Mouse (Mus musculus) ES-E14 (cell line): ENCODE measurements around the gene Catsper4. TPM values are rescaled to one million over a fixed set of nuclear protein-coding genes. Genes with fewer than 3 reads are reported as not detected.
A peak's percentile ranks its signal among the peaks of the same experiment; 100 is the strongest.

Experiments
- DNase-seq: peaks from one replicate; pipeline ENCODE4 v3.0.0-alpha.2; 2013; ENCODE audit warnings: low read depth, low spot score
- H3K27ac ChIP-seq: 2 replicates; pipeline ENCODE4 v1.5.1; 2012; ENCODE audit warnings: low read depth, mild to moderate bottlenecking, low read length, moderate library complexity, mixed read lengths; ENCODE audit not compliant: poor library complexity, insufficient read depth, severe bottlenecking
- H3K36me3 ChIP-seq: 2 replicates; pipeline ENCODE4 v1.6.1; 2012; ENCODE audit warnings: mild to moderate bottlenecking, low read length, moderate library complexity, mixed read lengths; ENCODE audit not compliant: control insufficient read depth, poor library complexity, insufficient read depth, severe bottlenecking
- H3K4me1 ChIP-seq, 2 experiments: fragments of 150-350 bp in 1 of 2; sonication (generic) in 1 of 2; 2 replicates each; pipeline ENCODE4 v1.6.1; 2012; ENCODE audit warnings: low read length in 2 of 2, mild to moderate bottlenecking in 1 of 2, mixed read lengths in 1 of 2; ENCODE audit not compliant: control insufficient read depth in 2 of 2, insufficient read depth in 2 of 2, poor library complexity in 1 of 2
- H3K4me3 ChIP-seq, 2 experiments: fragments of 150-350 bp in 1 of 2; sonication (generic) in 1 of 2; 2 replicates each; pipeline ENCODE4 v1.5.1; 2012; ENCODE audit warnings: low read length in 2 of 2, low read depth in 1 of 2, mild to moderate bottlenecking in 1 of 2, mixed read lengths in 1 of 2; ENCODE audit not compliant: insufficient read depth in 1 of 2, poor library complexity in 1 of 2, severe bottlenecking in 1 of 2
- H3K9ac ChIP-seq: 2 replicates; pipeline ENCODE4 v1.6.1; 2012; ENCODE audit warnings: low read depth, mild to moderate bottlenecking, low read length, mixed read lengths; ENCODE audit not compliant: poor library complexity, insufficient read depth, severe bottlenecking
- H3K9me3 ChIP-seq: fragments of 150-350 bp; sonication (generic); 2 replicates; pipeline ENCODE4 v1.6.1; 2012; ENCODE audit warnings: low read depth, mild to moderate bottlenecking, low read length; ENCODE audit not compliant: control insufficient read depth, insufficient read depth
- CHD2 ChIP-seq: IDR thresholded peaks from 2 replicates; pipeline ENCODE4 v1.6.1; 2014; ENCODE audit warnings: mild to moderate bottlenecking, low read depth, low read length, inconsistent platforms
- HCFC1 ChIP-seq: IDR thresholded peaks from 2 replicates; pipeline ENCODE4 v1.6.1; 2012; ENCODE audit warnings: low read length, inconsistent platforms, borderline replicate concordance; ENCODE audit not compliant: insufficient read depth
- MAFK ChIP-seq: IDR thresholded peaks from 2 replicates; pipeline ENCODE4 v1.6.1; 2014; ENCODE audit warnings: mild to moderate bottlenecking, low read depth, low read length, inconsistent platforms; ENCODE audit not compliant: insufficient read depth
- ZC3H11A ChIP-seq: IDR thresholded peaks from 2 replicates; pipeline ENCODE4 v1.6.1; 2012; ENCODE audit warnings: low read depth, mild to moderate bottlenecking, inconsistent platforms, low read length, borderline replicate concordance
- ZNF384 ChIP-seq: IDR thresholded peaks from 2 replicates; pipeline ENCODE4 v1.6.1; 2012; ENCODE audit warnings: low read depth, low read length, inconsistent platforms
- in situ Hi-C, 2 experiments: fragments of 600-800 bp; cut with MboI; formaldehyde crosslinking; loops; one replicate each; pipeline ENCODE4 v1.15.1; 2025; ENCODE audit warnings: low sequenced_read_pairs in 2 of 2, inconsistent platforms in 1 of 2; ENCODE audit not compliant: unreplicated experiment in 2 of 2
- total RNA-seq: library from RNA; depleted of rRNA; stranded (reverse); fragments of 300-350 nt; gene quantifications from 2 replicates; pipeline ENCODE4 v1.2.3, GENCODE M21; 2012

The Catsper4 gene
- total RNA-seq, 1 experiment, result not detected

DNA sequence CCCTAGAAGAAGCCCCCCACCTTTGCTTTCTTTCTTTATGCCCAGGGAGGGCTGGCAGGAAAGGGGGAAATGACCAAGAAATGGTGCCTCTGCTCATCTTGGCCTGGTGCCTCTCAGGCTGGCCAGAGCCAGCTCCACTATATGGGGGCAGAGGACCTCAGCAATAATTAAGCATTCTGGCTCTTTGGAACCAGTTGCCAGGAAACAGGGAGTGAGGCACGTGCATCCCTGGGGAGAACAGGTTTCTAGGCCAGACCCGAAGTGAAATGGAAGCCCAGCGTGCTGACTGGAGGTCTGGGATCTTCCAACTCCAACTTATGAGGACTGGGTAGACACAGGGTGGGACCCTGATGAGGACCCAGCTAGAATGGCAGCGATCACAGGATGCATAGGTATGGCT, 19.1 kb upstream of the Catsper4 start:
- H3K27ac ChIP-seq, result no peak overlapping the region; the same call in 1 of the 2 replicates
- in situ Hi-C loops, result no loop called here
- H3K4me3 ChIP-seq, result no peak overlapping the region
- H3K9me3 ChIP-seq, result no peaks in the 10 kb centered on the region
- no peak for DNase-seq
- TF ChIP-seq CHD2, result no peak
- no peak for TF ChIP-seq ZC3H11A
- no peak for TF ChIP-seq MAFK
- TF ChIP-seq HCFC1, result no peak
- no peak for TF ChIP-seq ZNF384
- H3K9ac ChIP-seq, result no peak overlapping the region
- peaks cover 10% of the 10 kb centered on the region; the same call in 1 of the 2 replicates for H3K36me3 ChIP-seq
- peaks cover 0 to 19% of the 10 kb centered on the region in 2 experiments; a peak in 3 of 4 replicates for H3K4me1 ChIP-seq

DNA sequence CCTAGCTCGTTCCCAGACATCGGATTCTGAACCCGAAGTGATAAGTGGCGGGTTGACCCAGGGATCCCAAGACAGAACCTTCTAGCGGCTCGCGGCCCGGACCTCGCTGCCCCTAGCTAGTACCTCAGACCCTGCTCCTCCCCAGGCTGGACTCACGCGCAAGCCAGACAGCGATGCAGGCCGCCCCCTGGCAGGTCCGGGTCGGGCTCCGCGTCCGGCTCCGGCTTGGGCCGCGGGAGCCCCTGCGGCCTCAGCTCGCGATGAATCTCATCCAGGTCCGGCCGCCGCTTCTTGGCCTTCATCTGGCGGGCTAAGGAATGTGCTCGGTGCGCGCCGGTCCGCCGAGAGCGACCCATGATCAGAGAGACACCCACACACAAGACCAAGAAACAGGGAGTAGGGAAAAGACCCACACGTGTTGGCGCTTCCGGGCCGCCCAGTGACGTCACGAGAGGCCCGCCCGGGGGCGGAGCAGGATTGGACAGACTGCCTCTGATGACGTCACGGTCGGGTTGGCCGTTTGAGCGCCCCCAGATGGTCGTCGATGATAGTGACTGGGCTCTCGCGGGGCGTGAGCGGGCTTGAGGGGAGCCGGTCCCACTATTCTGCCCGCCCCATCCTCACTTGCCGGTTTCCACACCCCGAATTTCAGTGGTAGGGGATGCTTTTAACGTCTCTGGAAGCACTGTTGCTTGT, 18.1 kb upstream of the Catsper4 start, which contains the start of gene Zfp593:
Zfp593 (minus strand) TSS at position 445 of the 696 bp plus-strand sequence.
- peaks cover 0 to 15% of the 10 kb centered on the region in 2 experiments; a peak in 3 of 4 replicates for H3K4me1 ChIP-seq
- peak; percentile 84 for DNase-seq
- peak within 1 kb of the TSS; percentile 77 for H3K9ac ChIP-seq

DNA sequence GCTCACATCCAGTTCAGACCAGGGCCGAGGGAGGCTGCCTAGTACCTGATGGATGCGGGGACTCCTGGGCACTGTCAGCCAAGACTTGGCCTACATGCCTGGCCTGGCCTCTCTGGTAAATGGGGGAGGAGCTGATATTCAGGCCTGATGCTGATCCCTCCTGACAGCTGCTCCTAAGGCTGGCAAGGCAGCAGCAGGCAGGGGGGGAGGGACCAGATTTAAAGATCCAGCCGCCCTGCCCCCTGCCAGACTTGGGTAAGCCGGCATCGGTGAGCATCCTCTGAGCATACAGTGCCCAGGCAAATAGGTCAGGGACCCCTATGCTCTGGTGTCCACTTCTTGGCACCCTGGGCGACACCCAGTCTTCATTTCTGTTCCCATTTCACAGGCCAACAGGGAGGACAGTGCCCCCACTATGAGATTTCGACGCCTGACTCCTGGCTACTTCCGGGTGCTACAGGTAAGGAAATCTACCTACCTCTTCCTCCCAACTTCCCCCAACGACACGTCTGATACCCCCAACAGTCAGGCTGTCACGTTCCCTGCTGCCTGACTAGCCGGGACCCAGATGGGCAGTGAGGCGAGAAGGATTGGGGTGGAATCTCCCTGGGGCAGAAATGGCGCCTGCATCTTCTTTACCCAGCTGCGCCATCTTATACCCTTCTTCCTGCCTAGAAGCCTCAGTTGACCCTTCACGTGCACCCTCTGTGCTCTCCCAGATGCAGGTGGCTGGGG, 16.5 kb upstream of the Catsper4 start, which contains the start of gene E130218I03Rik:
E130218I03Rik (plus strand) TSS at position 147 of the 735 bp plus-strand sequence.
- peaks cover 0 to 15% of the 10 kb centered on the region in 2 experiments; a peak in 2 of 4 replicates for H3K4me1 ChIP-seq

More for the DNA sequence above, 18.1 kb upstream of the Catsper4 start, which contains the start of gene Zfp593:
- in situ Hi-C loops, result no loop called here
- TF ChIP-seq ZNF384, result no peak
- peak; percentile 57; the same call in 1 of the 2 replicates for TF ChIP-seq HCFC1
- H3K36me3 ChIP-seq, result peaks cover 10% of the 10 kb centered on the region; the same call in 1 of the 2 replicates
- H3K9me3 ChIP-seq, result no peaks in the 10 kb centered on the region
- H3K4me3 ChIP-seq, result peak within 1 kb of the TSS; percentile 74 to 85
- no peak within 1 kb of the TSS; the same call in 1 of the 2 replicates for H3K27ac ChIP-seq

GRCm38 (mm10) chr4:134238686-134239085, 11.5 kb upstream of the Catsper4 start:
- no peak overlapping the region for H3K9ac ChIP-seq
- in situ Hi-C loops, result no loop called here
- H3K27ac ChIP-seq, result no peak overlapping the region
- TF ChIP-seq CHD2 (no peak), ZC3H11A (no peak), HCFC1 (no peak), MAFK (no peak), ZNF384 (no peak)
- H3K9me3 ChIP-seq, result no peaks in the 10 kb centered on the region
- H3K36me3 ChIP-seq, result peaks cover 4% of the 10 kb centered on the region; the same call in 1 of the 2 replicates
- DNase-seq, result no peak
- H3K4me3 ChIP-seq, result no peak overlapping the region
- peaks cover 2 to 13% of the 10 kb centered on the region in 2 experiments; a peak in 2 of 4 replicates for H3K4me1 ChIP-seq

More for the DNA sequence above, 16.5 kb upstream of the Catsper4 start, which contains the start of gene E130218I03Rik:
- TF ChIP-seq ZNF384 (no peak), CHD2 (no peak), MAFK (no peak), HCFC1 (no peak), ZC3H11A (no peak)
- Histone ChIP-seq H3K27ac (no peak within 1 kb of the TSS), H3K9ac (peak within 1 kb of the TSS; percentile 33), H3K4me3 (peak within 1 kb of the TSS; percentile 74 to 85), H3K9me3 (no peaks in the 10 kb centered on the region), H3K36me3 (peaks cover 10% of the 10 kb centered on the region; the same call in 1 of the 2 replicates)
- in situ Hi-C loops, result no loop called here
- DNase-seq, result no peak
